8 mouse cellular contexts compared by ENCODE assay signal in genomic region chr8:84798446-84799135, GRCm38 (mm10). TPM values are rescaled to one million over a fixed set of nuclear protein-coding genes. Genes with fewer than 3 reads are reported as not detected.
DNase-seq lines count a peak whose midpoint lies in the region; ATAC-seq and TF ChIP-seq lines count a peak whose summit lies in the region.

No protein-coding gene starts in this region.

- H3K36me3 ChIP-seq in heart, embryonic 10.5 days, result no peaks in the 10 kb centered on the region; the same call in 1 of the 2 replicates
- no peaks in the 10 kb centered on the region; a peak in 1 of 4 replicates for H3K36me3 ChIP-seq in MEL (ENCODE audit: control insufficient read depth in 1 of 2, insufficient read depth in 2 of 2, low read length in 2 of 2)
- no peaks in the 10 kb centered on the region for H3K36me3 ChIP-seq in heart, embryonic 16.5 days (ENCODE audit: control insufficient read depth, insufficient read depth)
- peaks cover 8% of the 10 kb centered on the region for H3K36me3 ChIP-seq in megakaryocyte, embryonic 14.5 days (replicated peaks; ENCODE audit: low read length)

- 42% methylated on average over 10 of the region's 10 CpGs for WGBS in heart, embryonic 10.5 days
- WGBS in heart, embryonic 16.5 days, result 66% methylated on average over 10 of the region's 10 CpGs

- H3K79me2 ChIP-seq in MEL (ENCODE audit: control insufficient read depth, insufficient read depth, low read length, poor library complexity), result peaks cover 49% of the 10 kb centered on the region

- H3K4me3 ChIP-seq in heart, embryonic 10.5 days, result peak overlapping the region; percentile 69
- H3K4me3 ChIP-seq in MEL (ENCODE audit: control insufficient read depth in 1 of 2, insufficient read depth in 1 of 2, low read depth in 2 of 2, low read length in 2 of 2), result peak overlapping the region; percentile 85 to 86
- H3K4me3 ChIP-seq in heart, embryonic 16.5 days (ENCODE audit: low read length), result peak overlapping the region; percentile 90
- H3K4me3 ChIP-seq in megakaryocyte, embryonic 14.5 days (replicated peaks), result peak overlapping the region; percentile 97

- H3K27me3 ChIP-seq in heart, embryonic 10.5 days (ENCODE audit: insufficient read depth, poor library complexity, severe bottlenecking), result peaks cover 95% of the 10 kb centered on the region
- no peaks in the 10 kb centered on the region for H3K27me3 ChIP-seq in MEL (ENCODE audit: control insufficient read depth in 1 of 2, insufficient read depth in 2 of 2, low read length in 2 of 2)
- H3K27me3 ChIP-seq in heart, embryonic 16.5 days (ENCODE audit: control insufficient read depth, insufficient read depth, low read length), result peaks cover 20% of the 10 kb centered on the region
- H3K27me3 ChIP-seq in megakaryocyte, embryonic 14.5 days (replicated peaks), result peaks cover 82% of the 10 kb centered on the region

- no peak for TF ChIP-seq EP300 in MEL (IDR thresholded peaks at IDR 0.05; ENCODE audit: low read depth in 1 of 2, low read length in 2 of 2)

- peak overlapping the region; percentile 79 for H3K27ac ChIP-seq in heart, embryonic 10.5 days
- H3K27ac ChIP-seq in MEL (ENCODE audit: control insufficient read depth, low read depth, low read length), result peak overlapping the region; percentile 41
- H3K27ac ChIP-seq in heart, embryonic 16.5 days (ENCODE audit: low read length), result 0 out of 2 replicates have a peak overlapping the region, but pooled peaks have one; percentile 28

- ATAC-seq in heart, embryonic 16.5 days (replicated peaks; ENCODE audit: extremely low read depth, insufficient read depth, low FRiP score), result no peak

- peak overlapping the region; percentile 76 for H3K4me2 ChIP-seq in heart, embryonic 16.5 days (ENCODE audit: low read depth, low read length)

- TF ChIP-seq POLR2A in MEL (IDR thresholded peaks at IDR 0.05; ENCODE audit: control insufficient read depth in 1 of 2, insufficient read depth in 1 of 2, low read depth in 1 of 2, low read length in 2 of 2, poor library complexity in 1 of 2), result no peak

- no peak for DNase-seq in heart, embryonic 10.5 days (ENCODE audit: low spot score)
- DNase-seq in heart, adult 8-10 months (ENCODE audit: low spot score), result no peak
- DNase-seq in MEL (ENCODE audit: low read depth, low spot score) (no peak), MN1 (ENCODE audit: low spot score) (no peak)
- no peak for DNase-seq in adrenal gland, postnatal 36 days
- DNase-seq in kidney, adult 18-20 months, result no peak

- H3K9me3 ChIP-seq in heart, embryonic 10.5 days, result no peaks in the 10 kb centered on the region
- H3K9me3 ChIP-seq in MEL (replicated peaks; ENCODE audit: insufficient read depth, low read length), result no peaks in the 10 kb centered on the region
- no peaks in the 10 kb centered on the region for H3K9me3 ChIP-seq in heart, embryonic 16.5 days (replicated peaks; ENCODE audit: control insufficient read depth, low read length)
- no peaks in the 10 kb centered on the region for H3K9me3 ChIP-seq in megakaryocyte, embryonic 14.5 days

- peaks cover 18% of the 10 kb centered on the region for H3K4me1 ChIP-seq in heart, embryonic 10.5 days
- peaks cover 2 to 14% of the 10 kb centered on the region in 2 experiments; a peak in 2 of 4 replicates for H3K4me1 ChIP-seq in MEL (ENCODE audit: control insufficient read depth in 1 of 2, insufficient read depth in 2 of 2, low read length in 2 of 2)
- peaks cover 26% of the 10 kb centered on the region for H3K4me1 ChIP-seq in heart, embryonic 16.5 days (ENCODE audit: control insufficient read depth, insufficient read depth, low read length)
- peaks cover 50% of the 10 kb centered on the region for H3K4me1 ChIP-seq in megakaryocyte, embryonic 14.5 days

- peak overlapping the region; percentile 91 for H3K9ac ChIP-seq in MEL (ENCODE audit: control insufficient read depth, low read depth, low read length, poor library complexity, severe bottlenecking)
- peak overlapping the region; percentile 96 for H3K9ac ChIP-seq in heart, embryonic 16.5 days (ENCODE audit: low read length)

- no peak for TF ChIP-seq CTCF in MEL (IDR thresholded peaks at IDR 0.05 in 2 of 3, conservative IDR thresholded peaks at IDR 0.05 in 1 of 3; ENCODE audit: control insufficient read depth in 1 of 3, insufficient read depth in 1 of 3, low read depth in 2 of 3, low read length in 3 of 3, poor library complexity in 1 of 3, severe bottlenecking in 1 of 3)

- TF ChIP-seq RAD21 in MEL (IDR thresholded peaks at IDR 0.05; ENCODE audit: low read depth, low read length), result no peak

TF ChIP-seq in MEL, 35 proteins besides CTCF, POLR2A, EP300 and RAD21:
- TF ChIP-seq MAZ (IDR thresholded peaks at IDR 0.05; ENCODE audit: low read depth, low read length) (no peak), ELF1 (IDR thresholded peaks at IDR 0.05; ENCODE audit: low read depth, low read length) (no peak), ZC3H11A (IDR thresholded peaks at IDR 0.05; ENCODE audit: low read depth, low read length) (no peak), NRF1 (IDR thresholded peaks at IDR 0.05; ENCODE audit: insufficient read depth, low read depth, low read length, poor library complexity, severe bottlenecking) (no peak), MYC (IDR thresholded peaks at IDR 0.05; ENCODE audit: low read depth, low read length) (no peak), ZMIZ1 (IDR thresholded peaks at IDR 0.05; ENCODE audit: low read depth, low read length) (no peak), MYB (IDR thresholded peaks at IDR 0.05; ENCODE audit: low read depth, low read length) (no peak), GABPA (IDR thresholded peaks at IDR 0.05; ENCODE audit: low read depth, low read length) (no peak), POLR2AphosphoS5 (IDR thresholded peaks at IDR 0.05; ENCODE audit: borderline replicate concordance, low read depth, low read length) (no peak)

RNA-seq across cellular contexts. Expression of gene Nfix, which starts 1.6 kb away (rescaled TPM):
- 0.87 and 2.1 TPM in 2 replicates for polyA plus RNA-seq in heart, embryonic 10.5 days (2016; fragmentation: Nextera tagmentation; extraction: Ambion mirVana)
- total RNA-seq in heart, adult 8-10 months (2022), result 100 to 1,000 TPM; 288 to 356 (median 295) TPM
- 11.3 and 14.4 TPM in 2 replicates for total RNA-seq in MEL (2012; rRNA removed)
- polyA plus RNA-seq in MEL (2012; ENCODE audit: insufficient read depth in 1 of 2, insufficient read length in 2 of 2, low read depth in 1 of 2, low replicate concordance in 2 of 2, missing spikeins in 1 of 2), result 10 to 100 TPM in 1 of 2 experiments, not detected in 1; 29.1 TPM
- polyA plus RNA-seq in heart, embryonic 16.5 days (2015; fragmentation: Nextera tagmentation; extraction: Ambion mirVana), result 12.7 and 15.9 TPM in 2 replicates
- polyA plus RNA-seq in megakaryocyte, embryonic 14.5 days (2012; ENCODE audit: insufficient read depth, low replicate concordance), result 18.4 and 27.4 TPM in 2 replicates
- total RNA-seq in adrenal gland, postnatal 36 days (2021), result 100 to 1,000 TPM in 1 of 2 experiments, 10 to 100 TPM in 1; 99.9 to 108 TPM

RNA-seq across cellular contexts. Expression of gene Dand5, which starts 24.0 kb away (rescaled TPM):
- 5.3 TPM in 2 replicates for polyA plus RNA-seq in heart, embryonic 10.5 days (2016; fragmentation: Nextera tagmentation; extraction: Ambion mirVana)
- 10 to 100 TPM; 10.3 to 13.2 (median 12.0) TPM for total RNA-seq in heart, adult 8-10 months (2022)
- total RNA-seq in MEL (2012; rRNA removed), result 1.4 and 1.7 TPM in 2 replicates
- 1 to 10 TPM in 1 of 2 experiments, not detected in 1; 2.2 TPM for polyA plus RNA-seq in MEL (2012; ENCODE audit: insufficient read depth in 1 of 2, insufficient read length in 2 of 2, low read depth in 1 of 2, low replicate concordance in 2 of 2, missing spikeins in 1 of 2)
- polyA plus RNA-seq in heart, embryonic 16.5 days (2015; fragmentation: Nextera tagmentation; extraction: Ambion mirVana), result 6.6 and 6.8 TPM in 2 replicates
- polyA plus RNA-seq in megakaryocyte, embryonic 14.5 days (2012; ENCODE audit: insufficient read depth, low replicate concordance), result 3.1 TPM in 1 of 2 replicates, not detected in the other
- total RNA-seq in adrenal gland, postnatal 36 days (2021), result 1 to 10 TPM; 9.1 to 10.0 TPM

RNA-seq across cellular contexts. Expression of gene Gadd45gip1, which starts 32.7 kb away (rescaled TPM):
- polyA plus RNA-seq in heart, embryonic 10.5 days (2016; fragmentation: Nextera tagmentation; extraction: Ambion mirVana), result 57.3 and 60.5 TPM in 2 replicates
- 10 to 100 TPM; 31.0 to 34.9 (median 33.1) TPM for total RNA-seq in heart, adult 8-10 months (2022)
- total RNA-seq in MEL (2012; rRNA removed), result 47.5 and 51.8 TPM in 2 replicates
- 10 to 100 TPM in 1 of 2 experiments, not detected in 1; 62.9 TPM for polyA plus RNA-seq in MEL (2012; ENCODE audit: insufficient read depth in 1 of 2, insufficient read length in 2 of 2, low read depth in 1 of 2, low replicate concordance in 2 of 2, missing spikeins in 1 of 2)
- polyA plus RNA-seq in heart, embryonic 16.5 days (2015; fragmentation: Nextera tagmentation; extraction: Ambion mirVana), result 47.7 and 48.3 TPM in 2 replicates
- polyA plus RNA-seq in megakaryocyte, embryonic 14.5 days (2012; ENCODE audit: insufficient read depth, low replicate concordance), result 37.4 and 49.3 TPM in 2 replicates
- total RNA-seq in adrenal gland, postnatal 36 days (2021), result 10 to 100 TPM; 63.3 to 70.5 TPM

RNA-seq across cellular contexts. Expression of gene Rad23a, which starts 41.9 kb away (rescaled TPM):
- polyA plus RNA-seq in heart, embryonic 10.5 days (2016; fragmentation: Nextera tagmentation; extraction: Ambion mirVana), result 137 and 154 TPM in 2 replicates
- total RNA-seq in heart, adult 8-10 months (2022), result 10 to 100 TPM; 82.8 to 92.9 (median 89.3) TPM
- total RNA-seq in MEL (2012; rRNA removed), result 62.6 and 66.7 TPM in 2 replicates
- 100 to 1,000 TPM in 1 of 2 experiments, not detected in 1; 155 TPM for polyA plus RNA-seq in MEL (2012; ENCODE audit: insufficient read depth in 1 of 2, insufficient read length in 2 of 2, low read depth in 1 of 2, low replicate concordance in 2 of 2, missing spikeins in 1 of 2)
- polyA plus RNA-seq in heart, embryonic 16.5 days (2015; fragmentation: Nextera tagmentation; extraction: Ambion mirVana), result 128 and 131 TPM in 2 replicates
- polyA plus RNA-seq in megakaryocyte, embryonic 14.5 days (2012; ENCODE audit: insufficient read depth, low replicate concordance), result 338 and 623 TPM in 2 replicates
- 100 to 1,000 TPM; 116 to 119 TPM for total RNA-seq in adrenal gland, postnatal 36 days (2021)

RNA-seq across cellular contexts. Expression of gene Calr, which starts 48.1 kb away (rescaled TPM):
- polyA plus RNA-seq in heart, embryonic 10.5 days (2016; fragmentation: Nextera tagmentation; extraction: Ambion mirVana), result 881 and 1,047 TPM in 2 replicates
- 100 to 1,000 TPM; 330 to 410 (median 343) TPM for total RNA-seq in heart, adult 8-10 months (2022)
- total RNA-seq in MEL (2012; rRNA removed), result 550 and 567 TPM in 2 replicates
- 1,000 to 10,000 TPM in 1 of 2 experiments, not detected in 1; 1,110 TPM for polyA plus RNA-seq in MEL (2012; ENCODE audit: insufficient read depth in 1 of 2, insufficient read length in 2 of 2, low read depth in 1 of 2, low replicate concordance in 2 of 2, missing spikeins in 1 of 2)
- 630 and 641 TPM in 2 replicates for polyA plus RNA-seq in heart, embryonic 16.5 days (2015; fragmentation: Nextera tagmentation; extraction: Ambion mirVana)
- polyA plus RNA-seq in megakaryocyte, embryonic 14.5 days (2012; ENCODE audit: insufficient read depth, low replicate concordance), result 235 and 510 TPM in 2 replicates
- 100 to 1,000 TPM; 569 to 727 TPM for total RNA-seq in adrenal gland, postnatal 36 days (2021)

Comparison
In these comparisons a context has a peak if more than half of its experiments do, and no peak if none do; other contexts are left out.
1. H3K27ac ChIP-seq: peak in every context shown above with its lines; median percentile 79 in heart, embryonic 10.5 days; 41 in MEL; 28 in heart, embryonic 16.5 days.